Mouse (Mus musculus) CD4-positive, CD25-positive, alpha-beta regulatory T cell, adult 2 months (primary cell): ENCODE data around the gene Sfxn4.
"Not testable (repeated sequence)": the region's sequence is repeated elsewhere in the genome, so short reads cannot be mapped to it uniquely, and the experiment has no call there.

Source experiments
- DNase-seq: peaks from one replicate; pipeline ENCODE4 v3.0.0-alpha.2; 2012; ENCODE audit warnings: low read depth, low spot score

The Sfxn4 gene

DNA sequence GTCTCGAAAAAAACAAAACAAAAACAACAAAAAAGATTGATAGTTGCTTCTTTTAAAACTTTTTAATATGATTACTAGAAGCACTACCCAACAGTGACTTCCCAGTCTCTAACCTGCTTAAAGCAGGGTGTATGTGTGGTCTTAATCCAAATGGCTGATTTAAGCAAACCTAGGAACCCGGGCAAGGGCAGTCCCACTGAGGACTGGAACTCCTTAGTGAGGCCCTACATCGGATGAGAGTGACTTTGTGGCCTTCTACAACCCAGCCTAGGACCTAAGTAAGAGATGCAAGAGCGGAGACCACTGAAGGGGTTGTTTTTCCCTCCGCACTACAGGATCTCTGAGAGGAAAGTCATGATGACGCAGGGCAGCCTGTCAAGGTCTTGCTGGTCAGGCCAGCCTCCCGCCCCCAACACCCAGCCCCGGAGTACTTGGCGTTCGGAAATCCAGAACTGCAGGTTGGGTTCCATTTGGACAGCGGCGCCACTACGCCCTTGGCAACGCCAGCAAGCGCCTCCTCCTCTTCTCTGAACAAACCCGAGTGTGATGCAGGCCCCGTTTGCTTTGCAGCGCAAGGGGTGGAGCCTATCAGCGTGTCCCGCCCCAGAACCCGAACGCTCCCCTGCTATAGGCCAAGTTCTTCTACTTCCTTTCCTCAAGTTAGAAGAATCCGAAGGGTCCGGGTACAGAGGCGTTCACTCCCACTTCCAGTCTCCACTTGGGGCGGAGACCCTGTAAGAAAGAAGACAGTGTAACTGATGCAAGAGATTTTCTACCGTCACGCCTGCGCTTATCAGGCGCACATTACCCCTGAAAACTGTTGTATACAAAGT is at the start of gene Sfxn4:
Sfxn4 (minus strand) TSS at position 612 of the 833 bp plus-strand sequence.
- peak; percentile 94 for DNase-seq

DNA sequence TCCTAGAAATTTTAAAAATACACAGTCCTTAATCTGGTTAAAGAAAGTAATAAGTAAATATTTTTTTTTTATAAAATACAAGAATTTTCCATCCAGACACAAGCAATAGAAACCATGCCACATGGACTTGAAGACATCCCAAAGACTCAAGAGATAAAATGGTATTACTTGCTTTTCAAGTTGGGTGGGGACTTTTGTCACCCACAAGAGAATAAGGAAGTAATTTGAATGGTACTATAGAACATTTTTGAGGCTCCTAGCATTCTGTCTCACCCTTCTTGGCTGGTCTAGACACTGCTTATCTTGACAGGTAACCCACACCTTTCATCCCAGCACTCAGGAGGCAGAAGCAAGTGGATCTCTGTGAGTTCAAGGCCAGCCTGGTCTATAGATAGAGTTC is 49.0 kb upstream of the Sfxn4 start:
- no peak for DNase-seq

DNA sequence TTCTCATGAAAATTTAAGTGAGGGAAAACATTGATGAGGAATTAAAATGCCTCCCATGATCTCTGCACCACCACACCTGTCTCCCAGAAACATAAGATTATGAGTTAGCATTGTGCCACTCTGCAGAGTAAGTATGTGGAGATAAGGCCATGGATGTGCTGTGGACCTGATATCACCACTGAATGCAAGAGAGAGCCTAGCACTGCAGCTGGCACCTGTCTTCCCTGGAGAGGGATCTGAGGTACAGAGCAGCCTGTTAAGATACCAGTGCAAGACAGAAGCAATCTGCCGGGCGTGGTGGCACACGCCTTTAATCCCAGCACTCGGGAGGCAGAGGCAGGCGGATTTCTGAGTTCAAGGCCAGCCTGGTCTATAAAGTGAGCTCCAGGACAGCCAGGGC is 44.2 kb upstream of the Sfxn4 start:
- DNase-seq, result no peak

DNA sequence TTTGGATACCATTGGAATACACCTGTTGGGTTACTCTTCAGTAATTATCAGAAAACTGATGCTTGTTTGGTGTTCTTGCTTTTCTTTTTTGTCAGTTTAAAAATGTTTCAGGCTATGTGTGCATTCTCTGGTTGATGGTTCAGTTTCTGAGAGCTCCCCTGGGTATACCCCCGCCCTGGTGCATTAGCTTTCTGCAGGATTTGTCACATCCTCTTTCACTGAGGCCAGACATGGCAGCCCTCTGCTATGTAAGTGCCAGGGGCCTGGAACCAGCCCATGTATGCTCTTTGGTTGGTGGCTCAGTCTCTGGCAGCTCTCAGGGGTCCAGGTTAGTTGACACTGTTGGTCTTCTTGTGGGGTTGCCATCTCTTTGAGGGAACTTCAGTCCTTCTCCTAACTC is 42.7 kb upstream of the Sfxn4 start:
- no peak for DNase-seq

DNA sequence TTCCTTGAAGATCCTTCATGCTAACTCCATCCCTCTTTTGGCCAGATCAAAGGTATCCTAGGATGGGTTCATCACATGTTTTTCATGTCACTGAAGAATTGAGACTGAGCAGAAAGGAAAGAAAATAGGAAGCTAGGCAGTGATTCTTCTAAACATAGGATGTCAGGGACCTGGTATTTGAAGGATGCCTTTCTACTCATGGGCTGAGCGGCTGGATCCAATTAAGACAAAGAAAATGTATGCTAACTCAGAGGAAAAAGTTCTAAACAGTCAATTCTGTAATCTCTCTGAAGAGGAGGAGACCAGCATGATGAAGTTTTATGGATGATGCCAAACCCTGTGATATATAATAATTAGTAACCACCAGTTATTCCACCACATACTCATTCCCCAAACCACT is 41.9 kb upstream of the Sfxn4 start:
- DNase-seq, result no peak

DNA sequence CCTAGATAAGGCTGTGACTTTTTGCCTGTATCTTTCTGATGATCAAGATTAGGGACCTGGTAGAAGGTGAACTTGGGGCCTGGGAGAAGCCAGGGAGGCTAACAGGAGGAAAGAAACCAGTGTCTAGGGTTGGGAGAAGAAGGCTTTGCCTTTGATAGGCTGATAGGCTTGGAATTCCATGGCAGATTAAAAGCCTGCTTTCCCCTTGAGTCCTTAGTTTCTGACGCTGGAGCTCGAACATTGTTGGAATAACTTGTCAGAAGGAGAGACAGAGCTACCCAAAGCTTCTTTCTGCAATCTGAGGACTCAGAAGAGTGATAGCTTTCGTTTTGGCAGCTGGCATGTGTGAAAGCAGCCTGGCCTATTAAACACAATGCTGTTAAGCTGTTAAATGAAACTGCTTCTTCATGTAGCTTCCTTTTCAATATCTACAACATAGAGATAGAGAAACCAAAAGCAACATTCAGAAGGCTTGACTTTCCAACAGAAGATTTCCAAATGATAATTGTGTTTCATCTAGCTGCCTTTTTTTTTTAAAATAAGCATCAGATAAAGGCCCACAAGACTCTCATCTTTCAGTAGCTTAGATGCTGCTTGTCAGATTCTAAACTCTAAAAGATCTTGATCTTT is 34.1 kb upstream of the Sfxn4 start:
- peak; percentile 25 for DNase-seq

DNA sequence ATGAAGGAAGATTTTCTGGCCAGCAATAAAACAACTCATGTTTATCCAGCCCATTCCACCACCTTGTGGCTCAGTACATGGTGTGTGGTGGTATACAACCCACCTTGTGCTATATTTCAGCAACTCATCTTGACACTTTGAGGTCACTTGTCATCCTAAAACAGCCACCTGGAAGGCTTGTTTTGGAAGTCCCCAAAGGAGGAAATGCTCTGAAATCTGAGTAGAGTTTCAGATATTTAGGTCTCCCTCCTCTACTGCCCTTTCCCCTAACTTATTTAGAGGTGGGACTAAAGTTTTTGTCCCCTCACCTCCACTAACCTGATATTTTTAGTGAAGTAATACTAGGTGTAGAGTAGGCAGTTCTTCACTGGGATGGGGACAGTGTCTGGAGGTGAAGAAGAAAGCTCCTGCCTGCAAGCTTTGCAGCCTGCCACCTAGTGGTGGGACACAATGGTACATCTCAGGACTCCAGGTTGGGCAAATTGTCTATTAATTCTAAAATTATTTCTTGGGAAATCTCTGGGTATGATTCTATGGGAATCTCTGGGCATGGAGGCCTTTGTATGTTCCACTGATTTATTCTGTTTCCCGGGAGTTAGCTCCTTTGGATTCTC is 30.8 kb upstream of the Sfxn4 start:
- peak; percentile 88 for DNase-seq

DNA sequence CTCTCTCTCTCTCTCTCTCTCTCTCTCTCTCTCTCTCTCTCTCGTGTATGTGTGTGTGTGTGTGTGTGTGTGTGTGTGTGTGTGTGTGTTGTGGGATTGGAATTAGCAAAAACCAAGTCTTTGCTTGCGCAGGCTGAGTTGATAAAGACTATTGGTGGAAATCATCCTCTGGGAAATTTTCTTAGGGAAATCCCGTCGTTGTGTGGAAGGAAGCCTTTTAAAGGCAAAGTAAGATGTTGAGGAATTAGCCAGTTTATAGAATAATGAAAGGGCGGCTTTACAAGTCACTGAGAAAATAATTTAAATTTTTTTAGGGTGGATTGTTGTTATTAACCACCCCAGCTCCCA is 29.8 kb upstream of the Sfxn4 start:
- DNase-seq, result no peak

DNA sequence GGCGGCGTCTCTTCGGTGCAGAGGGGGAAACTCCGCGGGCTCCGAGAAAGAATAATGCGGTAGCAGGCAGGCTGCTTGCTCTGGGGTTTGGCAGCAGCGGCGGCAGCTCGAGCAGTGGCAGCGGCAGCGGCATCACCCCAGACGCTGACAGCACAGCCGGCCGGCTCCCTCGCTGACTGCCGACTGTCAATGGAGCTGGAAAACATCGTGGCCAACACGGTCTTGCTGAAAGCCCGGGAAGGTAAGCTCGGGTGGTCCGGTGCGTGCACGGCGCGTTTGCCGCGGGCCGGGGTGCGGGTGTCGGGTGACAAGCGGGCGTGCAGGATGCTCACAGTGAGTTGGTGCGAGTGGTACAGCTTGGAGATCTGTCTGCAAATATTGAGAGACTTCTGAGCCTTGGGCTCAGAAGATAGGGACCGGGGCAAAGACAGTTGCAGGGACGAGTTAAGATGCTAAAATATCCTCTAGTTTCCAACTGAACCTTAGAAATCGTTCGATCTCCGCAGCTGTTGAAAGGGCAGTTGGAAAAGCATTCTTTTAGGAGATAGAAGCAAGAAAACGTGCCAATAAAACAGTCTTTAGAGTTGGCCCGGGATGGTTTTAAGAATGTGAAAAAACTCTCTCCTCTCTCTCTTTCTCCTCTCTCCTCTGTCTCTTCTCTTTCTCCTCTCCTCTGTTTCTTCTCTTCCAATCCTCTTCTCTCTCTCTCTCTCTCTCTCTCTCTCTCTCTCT is 29.3 kb upstream of the Sfxn4 start:
- no peak for DNase-seq

DNA sequence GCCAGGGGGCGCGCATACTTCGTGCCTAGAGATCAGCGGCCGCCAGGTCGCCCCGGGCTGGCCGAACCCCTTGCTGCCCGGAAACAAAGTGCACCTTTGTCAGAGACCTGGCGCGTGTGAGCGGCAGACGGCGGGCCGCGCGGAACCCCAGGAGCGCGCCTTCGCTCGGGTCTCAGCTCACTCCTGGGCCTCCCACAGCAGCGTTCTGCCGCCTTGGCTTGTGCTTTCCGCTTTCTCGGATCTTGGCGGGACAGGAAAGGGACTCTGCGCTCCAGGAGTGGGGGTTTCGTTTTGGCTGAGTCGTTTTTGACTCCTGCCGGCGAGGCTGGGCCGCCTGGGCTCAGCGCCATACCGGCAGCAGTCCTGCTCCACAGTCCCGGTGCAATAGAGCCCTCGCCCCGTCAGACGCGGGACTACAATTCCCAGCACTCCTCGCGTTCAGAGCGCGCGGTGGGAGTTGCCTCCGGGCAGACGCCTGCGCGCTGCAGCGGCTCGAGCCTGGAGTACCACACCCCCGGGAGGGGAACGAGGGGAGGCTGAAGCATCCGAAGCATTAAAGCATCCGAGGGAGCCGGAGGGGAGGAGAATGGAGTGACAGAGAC is 28.5 kb upstream of the Sfxn4 start, which contains the start of gene Grk5:
Grk5 (plus strand) TSS at position 36 of the 602 bp plus-strand sequence.
- peak; percentile 96 for DNase-seq

DNA sequence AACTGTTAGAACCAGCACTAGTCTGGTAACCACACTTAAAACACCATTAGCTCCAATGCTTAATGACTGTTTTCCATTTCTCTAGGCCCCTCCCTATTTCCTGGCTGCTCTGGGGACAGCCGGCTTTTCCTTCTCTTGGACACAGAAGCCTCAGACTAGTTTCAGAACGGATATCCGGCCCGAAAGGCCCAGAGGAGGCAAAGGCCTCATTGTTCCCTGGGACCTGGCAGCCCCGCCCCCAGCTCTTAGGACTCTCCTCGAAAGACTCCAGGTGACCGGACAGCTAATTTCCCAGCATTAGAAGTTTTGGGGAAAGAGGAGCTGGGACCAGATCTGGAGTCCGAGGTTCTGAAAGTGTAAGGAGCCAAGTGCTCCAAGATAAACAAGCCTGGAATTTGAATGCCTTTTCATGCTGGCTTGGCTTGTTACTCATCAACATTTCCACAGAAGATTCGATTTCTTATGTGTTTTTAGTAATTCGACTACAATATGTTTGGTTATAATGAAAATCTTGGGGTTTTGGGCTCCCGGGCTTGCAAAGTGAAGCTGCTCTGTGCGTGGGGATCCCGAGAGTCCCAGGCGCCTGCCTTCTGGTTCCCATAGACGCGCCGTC is 27.9 kb upstream of the Sfxn4 start:
- DNase-seq, result peak; percentile 23

DNA sequence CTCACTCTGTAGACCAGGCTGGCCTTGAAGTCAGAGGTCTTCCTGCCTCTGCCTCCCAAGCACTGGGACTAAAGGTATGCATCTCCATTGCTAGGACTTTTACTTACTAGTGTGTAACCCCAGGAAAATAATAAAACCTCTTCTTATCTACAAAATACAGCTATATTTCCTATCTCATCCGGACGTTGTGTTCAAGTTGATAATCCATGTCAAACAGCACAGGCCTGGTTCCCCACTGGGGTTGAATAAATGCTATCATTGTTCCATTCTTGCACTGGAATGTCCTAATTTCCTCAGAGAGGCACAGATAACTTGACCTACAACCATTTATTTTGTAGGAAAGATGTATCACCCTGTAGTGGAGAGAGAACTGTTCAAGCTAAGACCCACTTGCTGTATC is 26.4 kb upstream of the Sfxn4 start:
- DNase-seq, result no peak

DNA sequence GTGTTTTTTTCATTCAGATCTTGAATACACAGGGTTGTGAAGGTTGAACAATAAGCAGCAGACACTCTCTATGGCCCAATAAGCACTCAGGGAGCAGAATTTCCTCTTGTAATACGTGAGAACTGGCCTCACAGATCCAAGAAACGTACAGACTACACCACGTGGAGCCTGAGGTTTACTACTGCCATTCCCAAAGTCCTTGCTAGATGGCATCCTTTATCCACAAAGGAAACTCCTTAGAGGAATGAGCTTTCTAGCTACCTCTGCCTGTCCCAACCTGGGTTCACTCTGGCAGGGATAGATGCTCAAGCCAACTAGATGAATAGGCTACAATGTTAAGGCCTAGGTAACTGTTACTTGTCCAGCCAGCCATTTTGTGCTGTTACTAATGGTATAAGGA is 21.9 kb upstream of the Sfxn4 start:
- DNase-seq, result no peak

DNA sequence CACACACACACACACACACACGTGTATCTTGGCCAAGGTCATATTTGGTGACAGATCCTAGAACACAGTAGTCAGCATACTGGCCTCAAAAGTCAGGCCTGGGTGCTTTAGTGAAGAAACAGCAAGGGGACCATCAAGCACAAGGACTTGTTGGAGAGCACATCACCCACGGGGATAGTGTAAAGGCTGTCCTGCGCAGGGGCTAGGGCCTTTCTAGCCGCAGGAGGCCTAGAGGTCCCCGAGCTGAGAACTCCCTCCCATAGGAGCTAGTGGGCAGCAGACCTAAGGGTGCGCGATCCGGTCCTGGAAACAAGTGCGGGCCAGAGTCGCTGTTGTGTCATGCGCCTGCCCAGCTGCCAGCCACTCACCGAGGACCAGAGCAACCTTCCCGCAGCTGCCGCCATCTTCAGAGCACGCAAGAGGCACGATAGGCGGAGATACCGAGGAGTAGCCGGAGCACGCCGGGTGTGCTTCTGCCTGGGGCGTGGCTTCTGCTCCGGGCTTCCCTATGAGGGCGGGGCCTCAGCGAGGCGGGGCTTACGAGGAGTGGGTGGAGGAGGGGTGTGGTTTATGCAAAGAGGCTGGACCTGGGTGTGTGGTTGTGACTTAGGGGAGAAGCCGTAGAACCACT is 12.9 kb upstream of the Sfxn4 start, which contains the start of gene Prdx3:
Prdx3 (minus strand) TSS at position 493 of the 631 bp plus-strand sequence.
- peak; percentile 97 for DNase-seq

DNA sequence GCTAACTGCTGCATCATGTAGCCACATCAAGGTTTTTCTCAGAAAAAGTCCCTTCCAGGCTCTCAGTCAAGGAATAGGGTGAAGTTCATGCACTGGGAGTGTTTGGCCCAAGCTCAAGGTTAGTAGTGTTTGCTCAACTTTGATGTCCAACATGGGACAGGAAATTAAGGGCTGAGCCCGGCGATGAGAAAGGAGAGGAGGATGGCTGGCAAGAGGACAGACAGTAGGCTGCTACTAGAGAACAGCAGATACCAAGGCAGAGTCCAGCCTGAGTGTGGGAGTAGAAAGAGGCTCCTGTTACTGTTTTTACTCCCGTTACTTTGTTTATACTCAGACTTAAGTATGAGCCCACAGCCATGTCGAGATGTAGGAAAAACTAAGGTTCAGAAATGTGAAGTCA is 12.2 kb upstream of the Sfxn4 start:
- no peak for DNase-seq

DNA sequence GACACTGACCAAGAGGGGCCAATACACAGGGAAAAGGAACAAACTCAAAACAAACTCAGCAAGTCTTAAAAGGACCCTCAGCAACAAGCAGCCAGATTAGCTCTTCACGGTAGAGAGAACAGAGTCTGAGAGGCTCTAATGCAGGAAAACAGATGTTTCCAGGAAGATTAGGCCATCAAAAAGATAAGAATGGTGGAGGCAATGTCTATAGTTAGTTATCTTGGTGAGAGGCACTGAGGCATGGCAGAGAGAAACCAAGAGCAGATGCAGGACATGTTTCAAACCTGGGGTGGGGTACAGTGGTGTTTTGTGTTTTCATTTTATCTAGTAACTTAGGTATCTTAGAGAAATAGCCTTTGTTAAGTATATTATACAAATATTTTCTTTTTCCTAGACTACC is 11.0 kb upstream of the Sfxn4 start:
- DNase-seq, result no peak

DNA sequence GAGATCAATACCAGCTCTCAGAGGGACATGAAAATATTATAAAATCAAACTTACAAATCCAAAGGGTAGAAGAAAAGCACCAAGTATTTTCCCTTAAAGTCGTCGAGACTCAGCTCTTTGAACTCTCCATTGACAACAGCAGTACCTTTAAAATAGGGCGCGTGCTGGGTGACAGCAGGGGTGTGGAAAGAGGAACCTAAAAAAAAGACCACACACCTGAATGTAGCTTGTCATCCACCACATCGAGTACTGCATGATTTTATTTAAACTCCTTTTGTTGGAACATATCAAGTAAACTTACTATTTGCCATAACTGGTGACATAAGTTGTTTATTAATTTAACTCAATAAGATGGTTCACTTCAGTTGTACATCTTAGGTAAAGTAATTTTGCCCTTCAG is 10.1 kb upstream of the Sfxn4 start:
- no peak for DNase-seq

DNA sequence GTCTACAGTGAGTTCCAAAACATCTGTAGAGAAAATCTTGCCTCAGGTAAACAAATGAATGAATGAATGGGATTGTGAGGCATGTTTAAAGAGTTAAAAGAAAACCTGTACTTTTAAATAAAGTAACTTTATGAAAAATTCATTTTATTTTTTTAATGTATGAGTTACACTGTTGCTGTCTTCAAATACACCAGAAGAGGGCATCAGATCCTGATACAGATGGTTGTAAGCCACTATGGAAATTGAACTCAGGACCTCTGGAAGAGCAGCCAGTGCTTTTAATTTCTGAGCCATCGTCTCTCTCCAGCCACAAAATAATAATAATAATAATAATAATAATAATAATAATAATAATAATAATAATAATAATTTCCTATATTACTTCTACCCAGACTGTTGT is 9.2 kb upstream of the Sfxn4 start:
- peak; percentile 35 for DNase-seq

DNA sequence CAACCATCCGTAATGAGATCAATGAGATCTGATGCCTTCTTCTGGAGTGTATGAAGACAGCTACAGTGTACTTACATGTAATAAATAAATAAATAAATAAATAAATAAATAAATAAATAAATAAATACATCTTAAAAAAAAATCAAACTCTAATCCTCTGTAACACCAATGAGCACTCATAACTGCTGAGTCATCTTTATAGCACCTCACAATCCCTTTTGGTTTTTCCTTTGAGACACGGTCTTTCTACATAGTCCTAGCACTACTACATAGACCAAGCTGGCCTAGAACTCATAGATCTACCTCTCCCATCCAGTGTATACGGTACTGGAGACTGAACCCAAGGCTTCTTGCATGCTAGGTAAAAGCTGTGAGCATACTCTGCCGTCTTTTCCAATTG is 4.9 kb upstream of the Sfxn4 start:
- not testable (repeated sequence) for DNase-seq

DNA sequence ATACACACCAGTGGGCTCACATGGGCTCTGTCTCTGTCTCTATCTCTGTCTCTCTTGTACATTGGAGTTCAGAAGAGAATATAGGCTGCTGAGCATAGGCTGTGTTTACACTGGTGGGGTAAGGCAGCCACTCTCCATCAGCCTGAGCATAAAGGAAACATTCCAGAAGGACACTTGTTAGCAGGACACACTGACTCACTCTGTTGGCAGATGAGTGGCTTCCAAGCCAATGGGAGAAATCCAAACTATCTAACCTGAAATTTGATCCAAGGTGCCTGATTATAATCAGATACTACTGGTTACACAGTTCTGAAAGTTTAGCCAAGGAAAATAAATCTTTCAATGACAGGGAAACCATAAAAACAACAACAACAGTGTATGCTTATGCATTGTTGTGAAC is 15.5 kb downstream of the Sfxn4 start:
- DNase-seq, result no peak

DNA sequence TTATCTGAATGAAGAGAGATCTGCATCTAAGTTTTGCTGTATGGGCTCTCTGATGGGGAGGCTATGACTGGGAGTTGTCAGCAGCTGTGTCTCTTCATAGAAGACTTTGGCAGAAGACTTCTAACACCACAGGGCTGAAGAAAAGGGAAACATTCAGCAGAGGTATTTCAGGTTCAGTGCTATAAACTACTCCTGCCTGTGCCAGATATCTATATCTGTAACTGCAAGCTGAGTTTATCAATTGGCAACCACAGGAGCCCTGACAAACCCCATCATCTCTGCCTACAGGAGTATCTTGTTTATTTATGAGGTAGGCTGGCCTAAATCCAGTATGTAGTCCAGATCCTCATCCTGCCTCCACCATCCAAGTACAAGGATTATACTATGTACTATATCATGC is 18.0 kb downstream of the Sfxn4 start:
- no peak for DNase-seq
